ENCODE assay signal across 13 mouse cellular contexts in the genomic region with DNA sequence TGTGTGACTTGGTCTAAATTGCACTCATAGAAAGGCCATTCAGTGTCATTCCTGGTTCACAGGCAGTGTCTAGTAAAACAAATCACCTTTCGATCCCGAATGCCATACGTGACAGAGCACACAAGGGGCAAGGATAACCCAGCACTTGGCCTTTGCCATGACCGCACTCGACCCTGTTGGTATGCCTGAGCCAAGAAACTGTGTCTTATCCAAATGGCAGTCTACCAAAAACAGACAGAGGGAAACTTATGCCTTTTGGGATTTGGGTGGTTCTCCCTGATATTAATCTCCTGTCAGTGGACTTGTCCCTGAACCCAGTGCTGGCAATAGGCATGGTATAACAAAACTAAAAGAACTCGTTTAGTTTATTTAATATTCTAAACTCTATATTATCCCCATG.
DNase-seq lines count a peak whose midpoint lies in the region.
"Had no signal": no experiment of that assay in that cellular context is flagged by ENCODE, and none has a peak within 500 bp of the region (broad histone marks: within the 10 kb centered on the region; RNA-seq: fewer than 3 reads in every experiment).

No protein-coding gene starts in this region.

- peak; percentile 38 to 86 for DNase-seq in adrenal gland, adult (ENCODE audit: inconsistent age in 2 of 2, low spot score in 1 of 2)
- DNase-seq in adrenal gland, adult 2 months: peak; percentile 72
- peak; percentile 59 for DNase-seq in adrenal gland, postnatal 14 days
- DNase-seq in kidney, adult 11 months: no peak
- DNase-seq in ovary, adult 18-20 months (ENCODE audit: low spot score): no peak
- no peak for DNase-seq in kidney, adult 8-10 months
- DNase-seq: cerebellum, adult 11 months; cerebellum, adult 8-10 months; gastrocnemius, postnatal 10 days; gastrocnemius, postnatal 36 days; heart, postnatal 10 days; heart, postnatal 36 days; kidney, adult 18-20 months had no signal

Comparison
In these comparisons a context has a peak if more than half of its experiments do, and no peak if none do; other contexts are left out.
1. DNase-seq: peak in adrenal gland, adult (2 of 2), adrenal gland, adult 2 months (single experiment) and adrenal gland, postnatal 14 days (single experiment); none in kidney, adult 11 months (single experiment), ovary, adult 18-20 months (single experiment) and kidney, adult 8-10 months (0 of 2).